Mouse (Mus musculus): ENCODE measurements around the gene Stk11ip. TPM values are rescaled to one million over a fixed set of nuclear protein-coding genes. Genes with fewer than 3 reads are reported as not detected.

Stk11ip gene
- total and polyA plus RNA-seq, 2 experiments from 2014 or later, result 16.9 to 32.7 TPM

DNA sequence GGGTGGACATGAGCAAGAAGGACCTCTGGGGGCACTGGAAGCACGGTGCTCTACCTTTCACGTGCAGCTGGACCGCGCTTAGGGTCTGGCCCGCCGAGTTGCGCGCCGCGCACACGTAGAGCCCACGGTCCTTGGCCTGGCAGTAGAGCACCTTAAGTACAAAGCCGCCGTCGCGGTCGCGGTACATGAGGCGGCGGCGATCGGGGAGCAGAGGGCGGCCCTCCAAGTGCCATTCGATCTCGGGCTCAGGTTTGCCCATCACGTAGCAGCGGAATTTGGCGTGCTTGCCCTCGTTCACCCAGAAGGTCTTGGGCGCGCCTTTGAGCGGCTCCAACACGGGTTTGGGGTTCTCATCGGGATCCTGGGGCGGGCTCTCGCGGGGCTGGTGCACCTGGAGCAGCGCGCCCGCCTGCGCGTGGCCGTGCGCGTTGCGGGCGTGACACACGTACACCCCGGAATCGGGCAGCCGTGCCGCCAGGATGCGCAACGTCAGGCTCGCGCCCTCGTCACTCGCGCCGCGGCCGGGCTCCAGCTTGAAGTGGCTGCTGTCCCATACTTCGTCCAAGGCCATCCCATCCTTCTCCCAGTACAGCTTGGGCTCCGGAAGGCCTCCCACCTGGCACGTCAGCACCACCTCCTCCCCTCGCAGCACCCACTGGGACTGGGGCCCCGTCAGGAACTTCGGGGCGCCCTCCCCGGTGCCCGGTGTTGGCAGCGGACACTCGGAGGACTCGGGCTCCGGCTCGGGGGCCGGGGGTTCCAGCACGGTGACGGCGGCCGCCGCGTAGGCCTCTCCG, 16.0 kb upstream of the Stk11ip start:
- ATAC-seq (ENCODE audit: low FRiP score) (peak; percentile 85), DNase-seq (ENCODE audit: low spot score) (peak; percentile 85)
- H3K4me1 ChIP-seq (ENCODE audit: insufficient read depth, low read length), result peaks cover 4% of the 10 kb centered on the region; the same call in 1 of the 2 replicates
- peak overlapping the region; percentile 92 for H3K27ac ChIP-seq (ENCODE audit: low read depth, low read length)
- TF ChIP-seq CTCF (IDR thresholded peaks at IDR 0.05), result 0 out of 2 replicates have a peak, but pooled peaks have one; percentile 9
- peak overlapping the region; percentile 88 for H3K4me2 ChIP-seq (ENCODE audit: low read depth, low read length, poor library complexity, severe bottlenecking)
- peak overlapping the region; percentile 81 for H3K4me3 ChIP-seq (ENCODE audit: low read depth, low read length)
- H3K9ac ChIP-seq (replicated peaks; ENCODE audit: low read length, poor library complexity, severe bottlenecking), result peak overlapping the region; percentile 93
- under 1% methylated on average over 81 of the region's 84 CpGs for WGBS
- no peaks in the 10 kb centered on the region for H3K9me3 ChIP-seq (ENCODE audit: low read length)
- no peaks in the 10 kb centered on the region for H3K27me3 ChIP-seq (ENCODE audit: insufficient read depth, low read length)
- peaks cover 9% of the 10 kb centered on the region; the same call in 1 of the 2 replicates for H3K36me3 ChIP-seq (ENCODE audit: insufficient read depth, low read length)

DNA sequence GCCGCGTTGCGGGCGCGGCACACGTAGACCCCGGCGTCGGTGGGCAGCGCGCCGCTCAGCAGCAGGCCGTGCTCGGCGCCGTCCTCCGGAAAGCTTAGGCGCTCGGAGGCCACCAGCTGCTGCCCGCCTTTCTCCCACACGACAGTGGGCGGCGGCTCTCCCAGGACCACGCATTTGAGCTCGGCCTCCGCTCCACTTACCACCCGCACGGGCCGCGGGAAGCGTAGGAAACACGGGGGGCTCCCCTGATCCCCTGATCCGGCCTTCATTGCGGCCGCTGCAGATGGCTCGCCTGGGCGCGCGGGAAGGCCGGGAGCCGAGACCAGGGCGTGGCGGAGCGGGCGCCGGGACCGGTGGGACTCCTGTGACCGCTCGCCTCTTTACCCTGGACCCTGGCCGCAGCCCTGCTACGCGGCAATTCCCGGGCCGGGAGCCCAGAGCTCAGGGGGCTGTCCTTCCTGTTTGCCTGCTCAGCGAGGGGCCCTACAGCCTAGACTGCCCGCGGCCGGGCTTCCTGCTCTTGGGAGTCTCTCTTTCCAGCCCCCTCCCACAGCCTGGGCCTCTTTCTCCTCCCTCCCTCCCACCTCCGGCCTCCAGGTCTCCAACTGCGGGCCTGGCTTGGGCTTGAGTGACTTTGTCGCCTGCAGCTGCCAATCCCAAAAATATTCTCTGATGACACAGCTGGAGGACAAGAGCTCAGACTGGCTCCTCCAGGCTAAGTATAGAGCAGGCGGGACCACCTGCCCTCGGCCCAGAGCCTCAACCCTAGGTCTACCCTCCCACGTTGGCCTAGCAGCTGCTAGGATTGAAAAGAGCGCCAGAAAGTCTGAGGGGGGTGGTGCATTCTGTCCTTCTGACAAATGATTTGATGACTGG, 15.1 kb upstream of the Stk11ip start, which contains the start of gene Obsl1:
TSS of gene Obsl1 (minus strand) at position 497 of the 876 bp plus-strand sequence.
- Histone ChIP-seq H3K9ac (replicated peaks; ENCODE audit: low read length, poor library complexity, severe bottlenecking) (peak within 1 kb of the TSS; percentile 93), H3K4me1 (ENCODE audit: insufficient read depth, low read length) (peaks cover 4% of the 10 kb centered on the region; the same call in 1 of the 2 replicates), H3K27ac (ENCODE audit: low read depth, low read length) (peak within 1 kb of the TSS; percentile 92), H3K27me3 (ENCODE audit: insufficient read depth, low read length) (no peaks in the 10 kb centered on the region), H3K4me2 (ENCODE audit: low read depth, low read length, poor library complexity, severe bottlenecking) (peak within 1 kb of the TSS; percentile 88), H3K36me3 (ENCODE audit: insufficient read depth, low read length) (peaks cover 7% of the 10 kb centered on the region; the same call in 1 of the 2 replicates), H3K4me3 (ENCODE audit: low read depth, low read length) (peak within 1 kb of the TSS; percentile 81), H3K9me3 (ENCODE audit: low read length) (no peaks in the 10 kb centered on the region)
- TF ChIP-seq CTCF (IDR thresholded peaks at IDR 0.05), result no peak
- ATAC-seq (ENCODE audit: low FRiP score), result peak; percentile 56
- under 1% methylated on average over 62 of the region's 65 CpGs for WGBS
- DNase-seq (ENCODE audit: low spot score), result peak; percentile 75

DNA sequence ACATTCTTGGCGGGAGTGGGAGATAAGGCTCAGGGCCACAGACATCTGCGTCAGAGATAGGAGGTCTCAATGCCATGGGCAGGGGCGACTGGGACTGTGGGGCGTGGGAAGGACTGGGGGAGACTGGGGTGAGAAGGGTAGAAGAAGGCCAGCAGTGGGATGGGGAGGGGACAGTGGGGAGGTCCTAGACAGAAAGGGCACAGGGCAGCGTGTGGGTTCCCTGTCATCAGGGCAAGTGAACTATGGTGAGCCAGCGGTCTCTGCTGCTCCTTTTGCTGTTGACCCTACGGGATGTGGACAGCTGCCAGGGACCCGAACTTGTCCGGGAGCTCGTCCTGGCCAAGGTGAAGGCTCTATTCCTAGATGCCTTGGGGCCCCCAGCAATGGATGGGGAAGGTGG, 14.3 kb upstream of the Stk11ip start, which contains the start of gene Inha:
TSS of gene Inha (plus strand) at position 72 of the 400 bp plus-strand sequence.
- peak within 1 kb of the TSS; percentile 92 for H3K27ac ChIP-seq (ENCODE audit: low read depth, low read length)
- H3K36me3 ChIP-seq (ENCODE audit: insufficient read depth, low read length), result no peaks in the 10 kb centered on the region
- 72% methylated on average over 10 of the region's 10 CpGs for WGBS
- peaks cover 4% of the 10 kb centered on the region; the same call in 1 of the 2 replicates for H3K4me1 ChIP-seq (ENCODE audit: insufficient read depth, low read length)
- no peaks in the 10 kb centered on the region for H3K9me3 ChIP-seq (ENCODE audit: low read length)
- ATAC-seq (ENCODE audit: low FRiP score) (no peak), DNase-seq (ENCODE audit: low spot score) (no peak)
- peak within 1 kb of the TSS; percentile 93 for H3K9ac ChIP-seq (replicated peaks; ENCODE audit: low read length, poor library complexity, severe bottlenecking)
- peak within 1 kb of the TSS; percentile 88 for H3K4me2 ChIP-seq (ENCODE audit: low read depth, low read length, poor library complexity, severe bottlenecking)
- peak within 1 kb of the TSS; percentile 81 for H3K4me3 ChIP-seq (ENCODE audit: low read depth, low read length)
- no peak for TF ChIP-seq CTCF (IDR thresholded peaks at IDR 0.05)
- no peaks in the 10 kb centered on the region for H3K27me3 ChIP-seq (ENCODE audit: insufficient read depth, low read length)

DNA sequence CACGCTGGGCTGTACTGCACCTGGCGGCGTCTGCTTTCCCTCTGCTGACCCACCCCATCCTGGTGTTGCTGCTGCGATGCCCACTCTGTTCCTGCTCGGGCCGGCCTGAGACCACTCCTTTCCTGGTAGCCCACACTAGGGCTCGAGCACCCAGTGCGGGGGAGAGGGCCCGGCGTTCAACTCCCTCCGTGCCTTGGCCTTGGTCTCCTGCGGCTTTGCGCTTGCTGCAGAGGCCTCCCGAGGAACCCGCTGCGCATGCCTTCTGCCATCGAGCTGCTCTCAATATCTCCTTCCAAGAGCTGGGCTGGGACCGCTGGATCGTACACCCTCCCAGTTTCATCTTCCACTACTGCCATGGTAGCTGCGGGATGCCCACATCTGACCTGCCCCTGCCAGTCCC, 11.7 kb upstream of the Stk11ip start:
- 53% methylated on average over 19 of the region's 20 CpGs for WGBS

DNA sequence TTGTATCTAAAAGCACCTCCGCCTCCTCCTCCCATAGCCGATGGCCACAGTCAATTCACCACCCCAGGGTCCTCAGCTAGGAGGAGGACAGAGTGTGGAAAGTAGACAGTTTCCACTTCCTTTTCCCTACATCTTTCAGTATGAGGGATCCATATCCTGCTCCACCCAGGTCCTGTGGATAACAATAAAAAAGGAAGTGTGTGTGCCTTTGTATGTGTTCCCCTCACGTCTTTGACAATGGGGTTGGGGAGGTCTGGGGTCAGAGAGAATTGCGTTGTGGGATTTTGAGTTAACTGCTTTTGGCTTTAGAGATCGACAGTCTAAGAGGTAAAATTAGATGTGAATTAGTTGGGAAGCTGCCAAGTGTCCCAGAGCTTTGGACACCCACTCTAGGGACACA, 11.2 kb upstream of the Stk11ip start:
- TF ChIP-seq CTCF (IDR thresholded peaks at IDR 0.05), result no peak
- H3K9me3 ChIP-seq (ENCODE audit: low read length), result no peaks in the 10 kb centered on the region
- peaks cover 4% of the 10 kb centered on the region; the same call in 1 of the 2 replicates for H3K4me1 ChIP-seq (ENCODE audit: insufficient read depth, low read length)
- no peaks in the 10 kb centered on the region for H3K36me3 ChIP-seq (ENCODE audit: insufficient read depth, low read length)
- no peak overlapping the region for H3K4me2 ChIP-seq (ENCODE audit: low read depth, low read length, poor library complexity, severe bottlenecking)
- DNase-seq (ENCODE audit: low spot score) (no peak), ATAC-seq (ENCODE audit: low FRiP score) (no peak)
- 69% methylated on average over 5 of the region's 5 CpGs for WGBS
- no peak overlapping the region for H3K4me3 ChIP-seq (ENCODE audit: low read depth, low read length)
- no peak overlapping the region for H3K9ac ChIP-seq (replicated peaks; ENCODE audit: low read length, poor library complexity, severe bottlenecking)
- no peak overlapping the region for H3K27ac ChIP-seq (ENCODE audit: low read depth, low read length)
- H3K27me3 ChIP-seq (ENCODE audit: insufficient read depth, low read length), result no peaks in the 10 kb centered on the region

More for the DNA sequence above, 11.7 kb upstream of the Stk11ip start:
- no peak for ATAC-seq (ENCODE audit: low FRiP score)
- no peak overlapping the region for H3K27ac ChIP-seq (ENCODE audit: low read depth, low read length)
- H3K4me1 ChIP-seq (ENCODE audit: insufficient read depth, low read length), result peaks cover 4% of the 10 kb centered on the region; the same call in 1 of the 2 replicates
- no peak overlapping the region for H3K4me2 ChIP-seq (ENCODE audit: low read depth, low read length, poor library complexity, severe bottlenecking)
- H3K4me3 ChIP-seq (ENCODE audit: low read depth, low read length), result no peak overlapping the region
- H3K9me3 ChIP-seq (ENCODE audit: low read length), result no peaks in the 10 kb centered on the region
- no peak for TF ChIP-seq CTCF (IDR thresholded peaks at IDR 0.05)
- no peak overlapping the region for H3K9ac ChIP-seq (replicated peaks; ENCODE audit: low read length, poor library complexity, severe bottlenecking)
- H3K27me3 ChIP-seq (ENCODE audit: insufficient read depth, low read length), result no peaks in the 10 kb centered on the region
- no peak for DNase-seq (ENCODE audit: low spot score)
- H3K36me3 ChIP-seq (ENCODE audit: insufficient read depth, low read length), result no peaks in the 10 kb centered on the region
